Mouse (Mus musculus) heart, postnatal 4 days (tissue): ENCODE results near the gene Vsnl1. TPM values are rescaled to one million over a fixed set of nuclear protein-coding genes. Genes with fewer than 3 reads are reported as not detected.

Source experiments
- microRNA-seq, 2 experiments: library from miRNA; unstranded; fragments of <30 nt; microRNA quantifications; one replicate each; pipeline ENCODE4 v1.2.0; 2021 to 2022
- total RNA-seq, 2 experiments: library from RNA; stranded (reverse); gene quantifications; 2 replicates each; pipeline ENCODE4 v1.2.3; 2021

The Vsnl1 gene
- total RNA-seq, 2 experiments from 2014 or later, result 3.6 to 5.0 TPM

Small RNAs within 50 kb of the gene (microRNA-seq; reads per million reads assigned to microRNA genes)
- 0 to 0.41 reads per million in 2 experiments for gene Mir7675

Other genes with a start within 250 kb of the Vsnl1 start
- gene Msgn1, start 227.6 kb downstream of the Vsnl1 start, total RNA-seq, result not detected
- gene Gen1, start 170.8 kb downstream of the Vsnl1 start, total RNA-seq, result 1 to 10 TPM; 7.1 to 7.3 TPM
- gene Smc6, start 170.7 kb downstream of the Vsnl1 start, total RNA-seq, result 10 to 100 TPM; 60.5 to 62.7 TPM
- gene Rad51ap2, start 19.5 kb upstream of the Vsnl1 start, total RNA-seq, result not detected